Mouse (Mus musculus) ES-Bruce4 (cell line): ENCODE results near the gene Uqcc2.

ENCODE experiments used
- CTCF ChIP-seq: IDR thresholded peaks from one replicate; pipeline ENCODE4 v1.8.1; 2011; ENCODE audit warnings: low read depth, low read length
- POLR2A ChIP-seq: IDR thresholded peaks from one replicate; pipeline ENCODE4 v1.8.1; 2011; ENCODE audit warnings: low read length; ENCODE audit not compliant: insufficient read depth

GRCm38 (mm10) chr17:27077133-27077532 lies 56.6 kb downstream of the Uqcc2 start:
- TF ChIP-seq CTCF = peak; percentile 25
- no peak for TF ChIP-seq POLR2A
